Mouse (Mus musculus): ENCODE measurements around the gene Mrps7. TPM values are rescaled to one million over a fixed set of nuclear protein-coding genes. Genes with fewer than 3 reads are reported as not detected.
"Not testable (repeated sequence)": the region's sequence is repeated elsewhere in the genome, so short reads cannot be mapped to it uniquely, and the experiment has no call there.

Gene Mrps7
- total RNA-seq, 2 experiments from 2014 or later: 71.2 to 72.8 TPM

DNA sequence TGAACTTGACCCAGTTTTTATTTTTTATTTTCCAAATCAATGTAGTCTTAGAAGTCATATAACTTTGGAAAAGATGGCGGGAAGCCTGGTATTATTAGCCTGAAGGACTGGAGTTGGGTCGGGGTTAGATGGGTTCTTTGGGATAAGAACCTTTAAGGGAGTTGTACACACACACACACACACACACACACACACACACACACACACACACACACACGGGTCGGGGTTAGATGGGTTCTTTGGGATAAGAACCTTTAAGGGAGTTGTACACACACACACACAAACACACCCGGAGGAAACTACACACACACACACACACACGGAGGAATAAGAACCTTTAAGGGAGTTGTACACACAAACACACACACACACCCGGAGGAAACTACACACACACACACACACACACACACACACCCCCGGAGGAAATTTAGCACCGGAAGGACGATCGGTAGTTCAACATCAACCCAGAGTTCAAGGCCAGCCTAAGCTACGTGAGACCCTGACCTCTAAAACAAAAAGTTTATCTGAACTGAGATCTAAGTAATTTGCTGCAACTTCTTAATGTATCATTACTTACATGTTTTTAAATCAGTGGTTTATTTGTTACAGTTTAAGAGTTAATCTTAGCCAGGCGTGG lies 24.9 kb downstream of the Mrps7 start:
- no peak for DNase-seq

DNA sequence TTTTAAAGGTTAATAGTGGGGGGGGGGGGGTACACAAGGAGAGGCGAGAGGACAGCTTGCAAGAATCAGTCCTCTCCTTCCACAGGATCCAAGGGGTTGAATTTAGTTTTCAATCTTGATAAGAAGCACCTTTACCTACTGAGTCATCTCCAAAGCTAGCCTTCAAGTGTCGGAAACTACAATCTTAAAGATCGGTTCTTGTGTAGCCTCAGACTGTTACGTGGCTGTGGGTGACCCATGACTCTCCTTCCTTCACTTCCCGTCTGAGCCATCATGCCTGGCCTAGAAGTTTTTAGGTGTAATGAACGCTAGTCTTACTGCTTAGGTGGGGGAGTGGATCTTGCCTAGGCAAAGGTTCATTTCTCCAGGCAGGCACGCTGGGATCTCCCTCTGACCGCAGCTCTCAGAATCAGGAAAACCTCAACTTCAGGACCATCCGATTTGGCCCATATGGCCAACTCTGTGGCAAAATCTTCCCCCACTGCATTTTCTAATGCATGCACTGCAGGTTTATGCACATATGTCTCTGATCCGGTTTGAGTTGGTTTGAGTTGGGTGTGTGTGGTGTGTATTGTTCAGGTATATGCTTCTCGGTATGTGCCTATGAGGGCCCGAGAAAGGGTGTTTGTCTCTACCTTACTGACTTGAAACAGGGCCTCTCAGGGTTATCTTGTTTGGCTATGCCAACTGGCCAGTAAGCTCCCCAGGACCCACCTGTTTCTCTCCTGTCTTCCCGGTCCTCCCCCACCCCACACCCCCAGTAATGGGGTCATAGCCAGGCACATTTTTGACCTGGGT lies 26.2 kb downstream of the Mrps7 start:
- DNase-seq: no peak

DNA sequence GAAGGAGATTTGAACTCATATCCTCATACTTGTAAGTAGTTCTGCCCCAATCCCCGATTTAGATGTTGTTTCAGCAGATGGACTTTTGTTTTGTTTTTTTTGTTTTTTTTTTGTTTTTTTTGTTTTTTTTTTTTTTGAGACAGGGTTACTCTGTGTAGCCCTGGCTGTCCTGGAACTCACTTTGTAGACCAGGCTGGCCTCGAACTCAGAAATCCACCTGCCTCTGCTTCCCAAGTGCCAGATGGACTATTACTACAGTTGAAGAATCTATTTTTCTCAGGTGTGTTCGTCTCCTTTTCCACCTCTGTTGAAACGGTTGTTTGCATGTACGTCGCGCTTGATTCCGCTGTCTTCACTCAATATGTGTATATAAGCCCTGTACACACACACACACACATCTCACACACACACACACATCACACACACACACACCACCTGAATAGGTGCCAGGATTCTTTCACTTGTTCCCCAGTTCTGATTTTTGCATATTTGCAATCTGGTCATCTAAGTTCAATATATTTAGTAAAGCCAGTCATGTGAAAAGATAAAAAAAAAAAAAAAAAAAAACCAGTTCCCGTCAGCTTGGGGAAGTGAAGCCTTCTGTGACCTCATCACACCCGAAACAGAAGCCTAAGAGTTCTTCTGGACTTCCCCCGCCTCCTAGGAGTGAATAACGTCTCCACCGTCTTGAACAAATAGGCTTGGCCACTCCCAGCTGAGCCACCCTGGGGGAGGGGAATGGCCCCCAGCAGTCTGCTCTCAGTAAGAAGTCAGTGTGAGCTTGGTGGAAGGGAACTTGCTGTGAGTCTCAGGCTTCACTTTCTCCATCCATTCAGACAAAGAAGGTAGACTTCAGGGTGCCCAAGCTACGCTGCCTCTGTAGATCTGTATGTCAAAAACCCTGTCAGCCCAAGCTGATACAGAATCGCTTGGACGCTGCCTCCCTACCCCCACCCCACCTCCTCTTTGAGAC lies 27.1 kb downstream of the Mrps7 start:
- DNase-seq: peak; percentile 27

DNA sequence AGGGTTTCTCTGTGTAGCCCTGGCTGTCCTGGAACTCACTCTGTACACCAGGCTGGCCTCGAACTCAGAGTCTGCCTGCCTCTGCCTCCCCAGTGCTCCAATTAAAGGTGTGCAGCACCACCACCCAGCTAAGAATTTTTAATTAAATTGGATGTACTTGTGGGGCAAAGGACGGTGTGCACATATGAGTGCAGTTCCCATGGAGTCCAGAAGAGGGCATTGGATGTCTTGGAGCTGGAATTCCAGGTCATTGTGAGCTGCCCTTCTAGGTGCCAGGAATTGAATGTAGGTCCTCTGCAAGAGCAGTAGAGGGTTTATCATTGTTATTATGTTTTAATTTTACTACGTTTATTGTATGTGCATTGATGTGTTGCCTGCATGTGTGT lies 27.8 kb downstream of the Mrps7 start:
- DNase-seq: peak; percentile 67

DNA sequence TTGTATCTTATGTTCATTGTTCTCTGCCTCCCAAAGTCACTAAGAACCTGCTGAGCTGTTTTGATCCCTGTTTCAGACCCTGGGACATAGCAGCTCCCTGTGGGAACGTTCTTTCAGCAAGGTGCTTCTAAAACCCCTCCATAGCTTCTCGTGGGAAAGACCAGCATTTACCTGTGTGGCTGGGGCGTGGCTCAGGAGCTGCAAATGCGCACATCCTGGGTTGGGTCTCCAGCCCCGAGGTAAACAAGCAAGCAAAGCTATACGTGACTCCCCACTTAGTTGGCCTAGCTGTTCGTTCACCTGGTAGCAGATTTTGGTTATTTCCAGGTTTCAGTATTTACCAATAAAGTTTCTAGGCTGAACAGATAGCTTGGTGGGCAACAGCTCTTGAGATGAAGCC lies 28.5 kb downstream of the Mrps7 start:
- DNase-seq: no peak

DNA sequence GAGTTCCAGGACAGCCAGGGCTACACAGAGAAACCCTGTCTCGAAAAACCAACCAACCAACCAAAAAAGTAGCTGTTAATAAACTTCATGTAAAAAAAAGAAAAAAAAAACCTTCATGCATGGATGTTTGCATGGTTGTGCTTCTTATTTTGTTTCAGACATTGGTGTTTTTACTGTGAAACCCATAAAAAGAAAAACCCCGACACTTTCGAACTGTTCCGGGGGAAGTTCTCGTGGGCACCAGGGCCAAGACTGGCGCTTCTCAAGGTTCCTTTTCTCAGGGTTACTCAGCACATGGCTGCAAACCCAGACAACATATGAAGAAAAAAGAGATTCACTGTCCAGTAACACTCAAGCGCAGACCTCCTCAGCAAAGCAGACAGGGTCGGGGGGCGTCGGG lies 29.1 kb downstream of the Mrps7 start:
- no peak for DNase-seq

DNA sequence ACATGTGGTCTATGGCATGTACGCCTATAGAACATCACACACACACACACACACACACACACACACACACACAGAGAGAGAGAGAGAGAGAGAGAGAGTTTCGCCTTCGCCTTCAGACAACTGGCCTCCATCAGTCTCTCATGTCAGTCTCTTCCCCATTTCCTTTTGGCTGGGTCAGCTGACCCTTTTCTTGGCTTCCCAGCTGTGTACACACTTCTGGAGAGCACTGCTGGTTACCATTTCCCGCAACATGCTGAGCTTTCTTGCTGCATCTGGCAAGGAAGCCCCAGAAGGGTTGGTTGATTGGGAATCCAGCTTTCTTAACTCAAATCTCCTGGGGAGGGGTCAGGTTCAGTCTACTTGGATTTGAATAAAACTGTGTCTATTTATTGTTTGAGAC lies 30.4 kb downstream of the Mrps7 start:
- DNase-seq: no peak

DNA sequence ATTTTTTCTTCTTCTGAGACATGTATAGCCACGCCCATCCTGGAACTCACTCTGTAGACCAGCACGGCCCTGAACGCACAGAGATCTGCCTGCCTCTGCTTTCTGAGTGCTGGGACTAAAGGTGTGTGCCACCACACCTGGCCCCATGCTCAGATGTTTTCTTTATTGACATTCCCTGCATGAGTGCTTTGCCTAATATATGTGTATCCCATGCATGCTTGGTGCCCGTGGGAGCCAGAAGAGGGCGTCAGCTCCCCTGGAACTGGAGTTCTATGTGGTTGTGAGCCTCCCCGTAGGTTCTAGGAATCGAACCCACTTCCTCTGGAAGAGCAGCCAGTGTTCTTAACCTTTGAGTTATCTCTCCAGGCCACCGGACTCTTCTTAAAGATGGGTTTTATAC lies 31.3 kb downstream of the Mrps7 start:
- no peak for DNase-seq

DNA sequence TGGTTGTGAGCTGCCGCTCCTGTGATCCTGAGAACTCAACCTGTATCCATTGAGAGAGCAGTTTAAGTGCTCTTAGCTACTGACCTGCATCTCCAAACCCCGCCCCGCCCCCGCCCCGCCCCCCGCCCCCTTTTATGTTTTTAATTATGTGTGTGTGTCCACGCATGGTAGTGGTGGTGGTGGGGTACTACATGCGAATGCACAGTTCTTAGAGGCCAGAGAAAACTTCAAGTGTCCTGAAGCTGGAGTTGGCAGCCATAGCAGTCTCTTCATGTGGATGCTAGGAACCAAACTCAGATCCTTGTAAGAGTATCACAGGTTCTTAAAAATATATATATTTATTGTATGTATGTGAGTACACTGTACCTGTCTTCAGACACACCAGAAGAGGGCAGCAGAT lies 31.8 kb downstream of the Mrps7 start:
- DNase-seq: no peak

DNA sequence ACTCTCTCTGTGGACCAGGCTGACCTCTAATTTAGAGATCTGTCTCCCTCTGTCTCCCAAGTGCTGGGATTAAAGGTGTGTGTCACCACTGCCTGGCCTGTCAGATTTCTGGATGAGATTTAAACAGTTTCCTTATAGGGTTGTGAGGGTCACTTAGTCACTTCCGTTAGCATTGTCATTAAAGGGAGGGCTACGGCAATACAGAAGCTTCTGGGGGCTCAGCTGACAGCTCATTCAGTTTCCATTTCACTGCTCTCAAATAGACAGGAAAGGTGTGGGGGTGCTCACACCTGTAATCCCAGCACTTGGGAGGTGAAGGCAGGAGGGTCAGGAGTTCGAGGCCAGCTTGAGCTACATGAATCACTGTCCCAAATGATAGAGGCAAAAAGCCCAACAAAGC lies 33.2 kb downstream of the Mrps7 start:
- DNase-seq: no peak

DNA sequence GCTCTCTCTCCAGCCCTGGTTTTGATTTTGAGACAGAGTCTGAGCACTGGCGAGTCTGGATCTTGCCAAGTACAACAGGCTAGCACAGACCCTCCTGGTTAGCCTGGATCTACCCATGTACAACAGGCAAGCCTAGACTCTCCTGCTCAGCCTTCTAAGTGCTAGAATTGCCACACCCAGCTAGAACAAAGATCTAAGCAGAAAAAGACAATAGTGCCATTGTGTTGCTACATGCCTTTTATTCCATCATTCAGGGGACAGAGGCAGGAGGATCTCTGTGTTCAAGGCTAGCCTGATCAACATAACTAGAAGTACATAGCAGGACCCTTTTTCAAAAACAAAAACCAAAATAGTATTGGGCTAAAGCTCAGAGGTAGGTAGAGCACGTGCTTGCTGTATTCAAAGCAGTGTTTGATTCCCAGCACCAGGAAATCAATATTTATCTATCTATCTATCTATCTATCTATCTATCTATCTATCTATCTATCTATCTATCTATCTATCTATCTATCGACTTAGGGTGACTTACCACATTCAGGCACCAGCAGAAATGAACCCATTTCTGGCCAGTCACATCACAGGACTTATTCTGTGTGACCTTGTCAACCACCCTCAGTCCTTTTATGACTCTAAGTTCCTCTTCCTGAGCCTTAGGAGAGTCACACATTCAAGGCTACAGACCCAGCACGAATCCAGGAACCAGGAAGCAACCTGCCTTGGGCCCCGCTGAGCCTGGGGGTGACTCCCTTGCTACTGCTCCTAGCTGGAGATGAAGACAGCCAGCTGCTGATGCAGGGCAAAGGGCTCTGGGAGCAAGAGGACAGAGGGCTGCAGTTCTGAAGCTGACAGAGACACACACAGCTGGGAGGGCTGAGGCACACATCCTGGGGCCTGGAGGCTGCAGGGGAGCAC lies 35.0 kb downstream of the Mrps7 start:
- DNase-seq: no peak

DNA sequence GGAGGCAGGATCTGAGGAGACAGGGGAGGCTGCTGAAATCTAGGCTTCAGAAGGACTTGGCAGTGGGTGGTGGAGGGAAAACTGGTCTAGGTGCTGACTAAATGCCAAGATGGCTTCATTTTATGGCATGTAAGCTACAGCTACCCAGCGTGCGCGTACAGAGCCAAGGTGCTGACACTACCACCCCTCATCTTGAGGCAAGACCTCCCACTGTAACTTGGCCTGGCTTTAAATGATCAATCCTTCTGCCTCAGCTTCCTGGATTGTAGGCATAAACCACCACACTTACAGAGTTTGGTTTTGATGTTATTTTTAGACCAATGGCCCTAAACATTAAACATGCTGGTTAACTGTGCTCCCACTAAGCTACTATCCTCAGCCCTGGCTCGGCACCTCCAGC lies 35.8 kb downstream of the Mrps7 start:
- DNase-seq: no peak

DNA sequence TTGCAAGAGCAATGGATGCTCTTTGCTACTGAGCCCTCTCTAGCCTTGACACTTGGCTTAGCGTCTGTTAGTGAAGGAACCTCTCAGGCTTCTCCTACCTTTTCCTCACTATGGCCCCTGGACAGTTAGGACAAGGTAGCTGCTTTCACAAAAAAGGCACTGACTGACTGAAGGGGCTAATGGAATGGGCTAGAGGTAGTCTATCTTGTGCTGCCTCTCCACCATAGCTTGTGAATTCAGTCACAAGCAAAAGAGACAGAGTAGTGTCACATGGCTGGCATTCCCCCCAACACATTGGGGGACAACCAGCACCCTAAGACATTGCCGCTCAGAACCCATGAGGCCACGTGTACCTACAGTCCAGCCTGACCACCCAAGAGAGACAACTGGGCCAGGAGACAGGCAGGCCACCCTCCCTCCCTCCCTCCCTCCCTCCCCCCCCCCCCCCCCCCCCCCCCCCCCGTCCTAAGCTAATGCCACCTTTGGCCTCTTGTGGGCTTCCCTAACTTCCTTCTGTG lies 36.6 kb downstream of the Mrps7 start:
- no peak for DNase-seq

DNA sequence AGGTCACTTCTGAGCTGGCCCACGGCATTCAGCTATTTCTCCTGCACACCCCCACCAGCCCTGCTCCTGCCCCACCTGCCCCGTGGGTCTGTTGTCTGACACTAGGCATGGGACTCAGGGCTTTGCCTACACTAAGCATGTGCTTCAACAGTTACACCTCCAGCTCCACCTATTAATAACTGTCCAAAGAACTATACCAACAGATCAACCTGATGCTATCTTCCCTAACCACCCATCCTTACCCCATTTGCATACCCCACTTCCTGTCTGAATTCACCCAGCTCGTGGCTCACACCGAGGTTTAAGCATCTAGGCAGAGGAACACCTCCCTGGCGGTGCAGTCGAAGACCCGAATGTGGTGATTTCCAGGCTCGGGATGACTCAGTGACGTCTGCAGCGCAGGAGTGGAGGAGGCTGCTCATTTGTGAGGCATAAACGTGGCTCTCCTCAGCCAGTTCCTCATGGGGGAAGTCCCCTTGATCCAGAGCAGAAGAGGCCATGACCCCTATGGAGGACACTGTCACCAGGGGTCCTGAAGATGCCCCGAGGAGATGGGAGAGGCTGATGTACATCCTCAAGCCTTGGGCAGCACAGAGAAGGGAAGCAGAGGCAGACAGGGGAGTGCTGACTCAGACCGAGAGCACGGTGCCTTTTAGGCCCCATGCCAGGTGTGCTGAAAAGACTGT lies 37.4 kb downstream of the Mrps7 start:
- no peak for DNase-seq

DNA sequence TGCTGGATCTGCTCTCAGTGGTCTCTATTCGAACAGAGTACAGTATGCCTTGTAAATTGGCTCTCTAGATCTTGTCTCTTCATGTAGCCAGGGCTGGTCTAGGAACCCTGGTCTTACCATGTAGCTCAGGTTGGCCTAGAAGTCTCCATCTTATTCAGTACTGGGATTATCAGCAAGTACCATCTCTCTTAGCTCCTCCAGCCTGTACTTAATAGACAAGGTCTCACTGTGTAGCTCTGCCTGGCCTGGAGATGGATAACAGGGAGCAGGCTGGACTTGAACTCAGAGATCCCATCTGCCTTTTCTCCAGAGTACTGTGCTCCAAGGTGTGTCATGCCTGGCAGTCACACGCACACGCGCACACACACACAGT lies 37.9 kb downstream of the Mrps7 start:
- DNase-seq: no peak

DNA sequence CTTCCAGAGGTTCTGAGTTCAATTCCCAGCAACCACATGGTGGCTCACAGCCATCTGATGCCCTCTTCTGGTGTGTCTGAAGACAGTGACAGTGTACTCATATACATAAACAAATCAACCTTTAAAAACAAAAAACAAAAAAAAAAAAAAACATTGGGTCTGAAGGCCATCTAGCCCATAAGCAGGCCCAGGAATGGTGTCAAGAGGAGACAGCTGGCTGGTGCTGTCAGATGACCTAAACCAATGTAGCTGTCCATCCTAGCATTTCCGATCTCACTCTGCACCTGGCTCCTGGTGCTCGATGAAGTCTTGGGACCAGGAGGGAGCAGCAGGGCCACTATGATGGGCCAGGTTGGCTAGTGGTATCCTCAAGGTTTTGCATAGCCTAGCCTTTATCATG lies 39.0 kb downstream of the Mrps7 start:
- DNase-seq: no peak

DNA sequence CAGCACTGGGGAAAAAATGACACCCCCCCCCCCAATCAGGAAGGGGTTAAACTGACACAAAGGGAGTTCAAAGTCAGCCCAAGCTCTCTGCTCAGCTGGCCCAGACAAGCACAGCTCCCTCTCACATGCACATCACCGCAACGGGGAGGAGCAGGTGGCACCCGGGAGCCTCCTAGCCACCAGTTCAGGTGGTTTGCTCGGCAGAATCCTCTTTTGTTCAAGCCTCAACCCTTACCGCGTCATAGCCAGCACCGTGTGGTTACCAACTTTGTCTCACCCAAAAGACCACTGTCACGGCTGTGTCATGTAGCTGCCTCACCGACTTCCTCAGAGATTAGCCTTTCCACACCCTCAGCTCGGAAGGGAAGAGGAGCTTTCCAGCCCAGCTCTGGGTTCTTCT lies 39.5 kb downstream of the Mrps7 start:
- DNase-seq: no peak

DNA sequence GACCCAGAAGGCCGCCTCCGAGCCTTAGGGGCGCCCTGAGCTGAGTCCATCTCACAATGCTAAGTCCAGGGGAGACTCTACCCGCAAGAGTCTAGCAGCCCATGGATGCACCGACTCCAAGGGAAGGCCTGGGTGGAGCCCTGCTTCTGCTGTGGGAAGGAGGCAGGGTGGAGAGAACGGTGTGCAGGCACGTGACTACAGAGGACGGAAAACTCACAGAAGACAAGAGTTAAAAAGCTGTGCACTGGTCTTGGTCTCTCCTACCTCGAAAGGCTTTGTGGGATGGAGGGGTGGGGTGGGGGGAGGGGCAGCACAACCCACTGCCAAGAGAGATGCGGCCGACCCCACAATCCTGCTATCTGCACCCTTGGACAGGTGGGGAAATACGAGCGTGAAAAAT lies 40.6 kb downstream of the Mrps7 start:
- no peak for DNase-seq

DNA sequence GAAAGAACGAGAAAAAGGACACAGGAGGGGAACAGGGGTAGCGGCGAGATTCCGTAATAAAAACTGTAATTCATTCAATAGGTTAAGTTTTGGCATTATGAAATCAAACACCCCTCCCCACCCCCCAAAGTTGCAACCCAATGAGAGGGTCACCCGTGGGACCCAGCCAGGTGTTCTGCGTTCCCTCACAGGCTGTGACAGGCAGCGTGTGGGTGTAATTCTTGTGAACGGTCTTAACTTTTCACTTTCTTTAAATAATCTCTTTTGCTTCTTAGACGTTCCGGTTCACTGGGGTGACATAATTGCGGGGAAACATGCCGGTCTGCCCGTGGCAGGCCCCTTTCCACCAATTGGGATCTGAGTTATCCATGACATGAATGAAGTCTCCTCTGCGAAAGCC lies 41.8 kb downstream of the Mrps7 start:
- DNase-seq: not testable (repeated sequence)

DNA sequence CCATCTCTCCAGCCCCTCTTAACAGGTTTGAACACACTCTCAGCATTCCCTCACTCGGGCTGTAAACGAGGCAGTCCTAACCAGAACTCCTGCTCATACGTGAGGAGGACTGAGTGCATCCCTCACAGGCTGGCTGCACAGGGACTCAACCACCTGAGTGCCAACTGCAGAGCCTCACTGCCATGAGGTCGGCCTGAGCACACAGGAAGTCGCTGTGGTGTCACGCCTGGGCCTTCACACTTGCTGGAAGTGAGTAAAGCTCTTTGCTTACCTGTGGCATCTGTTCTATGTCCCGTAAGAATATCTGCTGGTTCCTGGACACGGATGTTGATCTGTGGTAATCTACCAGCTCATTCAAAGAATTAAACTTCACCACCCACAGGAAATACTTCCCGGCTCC lies 42.7 kb downstream of the Mrps7 start:
- no peak for DNase-seq

DNA sequence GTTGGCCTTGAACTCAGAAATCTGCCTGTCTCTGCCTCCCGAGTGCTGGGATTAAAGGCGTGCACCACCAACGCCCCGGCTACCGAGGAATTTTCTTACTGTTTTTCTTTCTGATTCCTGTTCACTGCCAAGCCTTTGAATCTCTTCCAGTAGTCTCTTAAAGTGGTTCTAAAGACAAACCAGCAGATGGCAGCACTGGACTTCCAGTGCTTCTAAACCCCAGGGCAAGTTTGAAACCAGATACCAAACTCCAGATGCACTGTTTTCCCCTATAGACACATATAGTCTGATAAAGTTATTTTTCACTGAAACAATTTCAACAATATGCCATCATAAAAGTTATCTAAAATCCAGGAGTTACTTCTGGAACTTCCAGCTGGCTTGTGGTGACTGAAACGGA lies 43.7 kb downstream of the Mrps7 start:
- peak; percentile 73 for DNase-seq
